Mouse (Mus musculus) gastrocnemius, adult 18-20 months (tissue): Measurements from ENCODE around the gene Romo1. TPM values are rescaled to one million over a fixed set of nuclear protein-coding genes. Genes with fewer than 3 reads are reported as not detected.
"Not testable (repeated sequence)": the region's sequence is repeated elsewhere in the genome, so short reads cannot be mapped to it uniquely, and the experiment has no call there.

ENCODE experiments used
- DNase-seq: peaks from one replicate; pipeline ENCODE4 v3.0.0; 2021; ENCODE audit warnings: low spot score
- total RNA-seq, 2 experiments: library from RNA; stranded (reverse); gene quantifications; 2 replicates each; pipeline ENCODE4 v1.2.3; 2021

Gene Romo1
- total RNA-seq, 2 experiments from 2014 or later = 246 to 250 TPM

DNA sequence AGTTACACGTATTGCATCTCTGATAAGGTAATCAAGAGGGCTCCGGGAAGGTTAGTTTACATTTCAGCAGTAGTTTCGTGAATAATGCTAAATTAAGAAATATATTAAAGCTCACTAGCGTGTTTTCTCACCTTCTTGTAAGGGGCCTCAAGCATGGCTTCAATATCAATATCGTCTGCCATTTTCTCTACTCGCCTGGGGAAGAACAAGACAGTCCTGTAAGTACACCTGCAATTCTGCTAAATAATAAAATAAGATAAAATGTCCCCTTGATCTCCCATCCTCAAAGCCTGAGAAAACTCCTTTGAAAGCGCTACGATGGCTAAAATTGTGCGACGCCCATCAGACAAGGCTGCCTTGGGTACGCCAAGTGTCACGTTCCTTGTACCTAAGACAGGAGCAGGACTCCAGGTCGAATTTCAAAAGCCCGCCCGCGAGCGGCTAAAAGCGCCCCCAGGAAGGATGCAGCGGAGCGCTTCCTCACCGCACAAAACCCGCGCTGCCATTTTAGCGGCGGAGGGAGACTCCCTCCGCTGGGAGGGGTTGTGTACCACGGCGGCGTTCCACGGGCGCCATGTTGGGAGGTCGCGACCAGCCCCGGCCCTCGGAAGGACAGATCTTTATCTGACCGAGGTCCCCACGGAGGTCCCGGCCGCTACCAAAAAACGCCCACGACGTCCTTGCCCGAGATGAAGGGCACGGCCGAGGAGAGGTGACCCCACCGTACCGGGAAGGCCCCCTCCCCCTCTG is 35.4 kb downstream of the Romo1 start:
- peak; percentile 71 for DNase-seq

- DNase-seq = no peak
These were observed 35.9 kb downstream of the Romo1 start for GRCm38 (mm10) chr2:156179796-156180093.

DNA sequence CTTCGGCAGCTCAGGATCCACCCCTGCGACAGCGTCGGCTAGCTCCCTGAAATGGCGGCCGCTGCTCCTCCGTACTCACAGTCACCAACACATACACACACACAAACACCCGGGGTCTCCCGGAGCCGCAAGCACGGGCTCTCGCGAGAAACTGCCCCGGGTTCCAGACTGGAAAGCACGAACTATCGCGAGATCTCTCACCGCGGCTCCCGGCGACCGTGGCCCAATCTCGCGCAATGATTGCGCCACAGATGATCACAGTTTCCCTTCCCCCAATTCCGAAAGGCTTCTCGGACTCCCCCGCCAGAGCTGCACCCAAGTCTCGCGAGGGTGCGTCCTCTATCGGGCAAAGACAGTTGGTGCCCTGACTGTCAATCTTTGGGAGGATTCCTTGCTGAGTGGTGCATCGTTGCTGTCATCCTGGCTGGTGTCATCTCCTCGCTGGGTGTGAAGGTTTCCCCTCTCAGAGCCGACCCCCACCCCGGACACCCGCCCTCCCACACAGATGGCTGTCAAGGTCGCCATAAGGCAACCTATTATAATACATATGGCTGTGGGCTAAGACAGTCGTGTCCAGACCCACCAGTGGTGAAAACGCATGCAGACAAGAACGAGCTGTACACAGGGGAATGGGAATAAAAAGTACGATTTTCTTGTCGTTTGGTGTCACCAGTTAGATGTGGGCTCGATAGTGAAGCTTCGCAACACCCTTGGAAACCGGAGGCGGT is 36.4 kb downstream of the Romo1 start, which contains the start of gene Rbm39:
Gene Rbm39, minus strand, starts transcription at position 145 of the 728 bp plus-strand sequence.
- peak; percentile 100 for DNase-seq

DNA sequence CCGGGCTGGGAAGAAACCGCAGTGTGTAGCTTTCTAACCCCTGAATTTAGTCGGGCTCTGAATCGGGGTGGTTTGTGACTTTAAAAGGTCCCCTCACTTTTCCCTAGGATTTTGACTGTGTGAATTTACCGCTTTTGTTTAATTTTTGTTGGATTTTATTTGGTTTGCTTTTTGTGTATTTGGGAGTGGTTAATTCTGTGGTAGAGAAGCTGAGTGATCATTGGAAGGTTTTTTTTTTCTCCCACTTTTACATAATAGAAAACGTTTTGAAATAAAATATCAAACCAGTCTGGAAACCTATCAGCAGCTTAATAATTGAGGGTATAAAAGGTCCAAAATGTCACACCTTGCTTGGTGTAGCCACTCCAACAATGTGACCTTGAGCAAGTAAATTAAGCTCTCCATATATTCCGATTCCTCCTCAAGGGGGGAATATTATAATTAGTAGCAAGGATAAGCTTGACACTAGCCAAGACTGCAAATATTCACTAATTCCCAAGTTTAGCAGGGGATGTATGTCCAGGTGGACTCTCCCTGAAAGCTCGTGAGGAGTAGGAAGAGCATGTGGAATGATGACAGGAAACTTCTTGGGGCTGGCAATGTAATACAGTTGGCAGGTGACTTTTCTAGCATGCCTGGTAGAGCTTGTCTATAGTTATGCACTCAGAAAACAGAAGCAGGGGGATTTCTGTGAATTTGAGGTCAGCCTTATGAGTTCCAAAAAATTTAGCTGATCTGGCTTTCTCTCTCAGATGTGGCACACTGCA is 37.2 kb downstream of the Romo1 start:
- no peak for DNase-seq

DNA sequence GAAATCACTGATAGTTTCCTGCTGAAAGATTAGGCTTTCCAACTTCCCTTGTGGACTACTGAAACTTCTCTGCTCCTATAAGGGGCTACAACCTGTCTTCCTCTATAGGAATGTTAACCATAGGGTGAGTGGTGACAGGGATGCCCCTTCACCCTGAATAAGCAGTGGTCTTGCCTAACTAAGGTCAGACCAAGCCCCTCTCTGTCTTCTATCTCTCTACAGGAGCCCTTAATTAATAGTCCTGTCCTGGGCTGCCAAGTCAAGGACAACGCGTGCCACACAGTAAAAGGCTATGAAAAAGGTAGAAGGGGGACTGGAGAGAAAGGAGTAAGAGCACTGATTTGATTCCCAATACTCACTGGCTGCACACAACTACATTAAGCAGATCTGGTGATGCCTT is 37.8 kb downstream of the Romo1 start:
- DNase-seq = no peak

DNA sequence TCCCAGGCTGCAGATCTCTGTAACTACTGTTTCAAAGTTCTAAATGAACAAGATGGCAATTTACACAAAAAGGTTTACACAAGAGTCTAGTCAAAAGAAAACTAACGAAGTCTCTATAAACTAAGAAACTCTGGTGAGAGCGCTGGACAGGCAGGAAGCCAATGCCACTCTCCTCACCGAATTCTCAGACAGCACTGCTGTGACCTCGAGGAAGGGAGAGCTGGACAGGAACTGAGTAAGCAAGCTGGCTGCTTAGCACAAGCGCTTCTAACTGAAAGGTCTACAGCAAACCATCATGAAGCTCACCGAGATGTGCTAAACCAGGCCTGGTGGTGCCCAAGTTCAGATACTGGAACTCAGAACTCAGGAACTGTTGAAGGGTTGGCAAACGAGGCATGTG is 45.4 kb downstream of the Romo1 start:
- DNase-seq = not testable (repeated sequence)

GRCm38 (mm10) chr2:156190004-156190896 is 46.4 kb downstream of the Romo1 start:
- no peak for DNase-seq

- DNase-seq = no peak
These were observed 47.7 kb downstream of the Romo1 start for GRCm38 (mm10) chr2:156191540-156191939.

DNA sequence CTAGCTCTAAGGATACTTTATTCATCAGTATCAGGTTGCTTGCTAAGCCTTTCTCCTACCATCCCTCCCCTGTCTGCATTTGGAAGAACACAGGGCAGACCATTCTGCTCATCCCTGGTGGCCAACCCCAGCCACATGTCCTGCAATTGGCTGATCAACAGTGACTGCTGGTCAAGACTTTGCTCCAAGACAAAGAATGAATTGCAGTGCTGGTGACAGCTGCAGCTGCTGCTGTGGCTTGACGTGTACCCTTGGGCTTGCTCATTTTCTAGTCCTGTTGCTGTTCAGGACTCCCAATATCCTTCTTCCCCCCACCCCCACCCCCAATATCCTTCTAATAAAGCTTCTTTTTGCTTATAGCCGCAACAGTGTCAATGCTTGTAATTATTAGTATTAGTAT is 48.2 kb downstream of the Romo1 start:
- no peak for DNase-seq

DNA sequence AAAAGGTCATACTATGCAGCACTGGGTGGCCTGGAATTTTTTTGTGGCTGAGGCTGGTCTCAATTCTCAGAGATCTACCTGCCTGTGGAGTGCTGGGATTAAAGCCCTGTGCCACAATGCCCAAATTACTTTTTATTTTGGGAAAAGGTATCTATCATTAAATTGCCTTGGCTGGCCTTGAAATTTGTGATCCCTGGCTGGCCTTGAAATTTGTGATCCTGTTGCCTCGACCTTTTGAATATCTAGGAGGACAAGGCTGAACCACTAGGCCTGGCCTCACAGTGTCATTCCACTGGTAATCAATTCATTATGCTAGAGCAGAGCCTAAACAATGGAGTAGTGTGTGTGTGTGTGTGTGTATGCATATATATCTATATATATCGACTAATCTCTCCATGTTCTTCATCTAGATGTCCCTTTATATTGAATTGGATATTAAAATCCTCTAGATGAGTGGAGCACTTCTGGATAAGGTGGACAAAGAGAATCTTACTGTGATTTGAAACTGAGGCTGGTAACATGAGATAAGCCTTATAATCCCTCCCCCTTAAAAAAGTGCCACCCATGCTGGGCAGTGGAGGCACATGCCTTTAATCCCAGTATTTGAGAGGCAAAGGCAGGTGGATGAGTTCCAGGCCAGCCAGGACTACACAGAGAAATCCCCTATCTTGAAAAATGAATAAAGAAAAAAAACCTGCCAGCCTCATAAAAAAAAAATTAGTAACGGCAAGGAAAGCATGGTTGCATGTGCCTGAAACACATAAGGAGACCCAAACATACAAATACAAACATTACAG is 49.4 kb downstream of the Romo1 start:
- no peak for DNase-seq

DNA sequence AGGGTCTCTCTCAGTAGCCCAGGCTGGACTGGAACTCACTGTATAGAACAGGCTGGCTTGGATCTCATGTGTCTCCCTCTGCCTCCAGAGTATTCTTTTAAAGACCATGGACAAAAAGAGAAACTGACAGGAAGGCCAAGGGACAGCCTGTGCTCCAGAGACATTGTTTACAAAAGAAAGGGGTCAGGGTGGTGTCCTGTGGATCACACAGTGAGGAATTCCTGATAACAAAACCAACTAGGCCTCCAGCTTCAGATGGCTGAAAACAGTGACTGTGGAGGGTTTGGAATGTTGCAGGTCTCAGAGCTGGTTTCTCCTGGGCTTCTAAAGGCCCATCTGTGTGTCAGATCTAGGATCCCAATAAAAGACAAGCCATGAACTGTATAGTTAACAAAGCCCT is 50.7 kb downstream of the Romo1 start:
- DNase-seq = no peak

Other genes starting within 250 kb of the Romo1 start
- gene Uqcc1, start 213.7 kb upstream of the Romo1 start, total RNA-seq = 100 to 1,000 TPM; 155 to 182 TPM
- not detected for gene Gm15557, start 203.3 kb upstream of the Romo1 start, total RNA-seq
- gene Gdf5, start 198.7 kb upstream of the Romo1 start, total RNA-seq = under 1 TPM in 1 of 2 experiments, not detected in 1; 0.38 TPM
- 1 to 10 TPM; 2.7 TPM for gene Cep250, start 187.6 kb upstream of the Romo1 start, total RNA-seq
- under 1 TPM; 0.12 to 0.41 TPM for gene 6430550D23Rik, start 136.1 kb upstream of the Romo1 start, total RNA-seq
- gene Ergic3, start 136.0 kb upstream of the Romo1 start, total RNA-seq = 10 to 100 TPM; 52.9 to 53.0 TPM
- not detected for gene Fer1l4, start 91.1 kb upstream of the Romo1 start, total RNA-seq
- under 1 TPM; 0.36 to 0.91 TPM for gene Spag4, start 78.9 kb upstream of the Romo1 start, total RNA-seq
- gene Cpne1, start 32.1 kb upstream of the Romo1 start, total RNA-seq = 1 to 10 TPM; 7.4 to 9.5 TPM
- 1 to 10 TPM; 5.5 to 7.0 TPM for gene Rbm12, start 32.1 kb upstream of the Romo1 start, total RNA-seq
- gene Gm28036, start 16.9 kb upstream of the Romo1 start, total RNA-seq = 1 to 10 TPM; 3.0 to 5.8 TPM
- 10 to 100 TPM; 75.7 to 77.7 TPM for gene Nfs1, start 147 bp downstream of the Romo1 start, total RNA-seq
- 100 to 1,000 TPM in 1 of 2 experiments, 10 to 100 TPM in 1; 89.8 to 104 TPM for gene Rbm39, start 36.2 kb downstream of the Romo1 start, total RNA-seq
- 10 to 100 TPM; 30.0 to 32.8 TPM for gene Phf20, start 52.4 kb downstream of the Romo1 start, total RNA-seq
- gene Cnbd2, start 168.3 kb downstream of the Romo1 start, total RNA-seq = 1 to 10 TPM in 1 of 2 experiments, under 1 TPM in 1; 0.89 to 1.0 TPM
- 10 to 100 TPM; 64.7 to 64.8 TPM for gene Scand1, start 168.7 kb downstream of the Romo1 start, total RNA-seq